Mouse (Mus musculus) skeletal muscle tissue, adult 2 months (tissue): Measurements from ENCODE around the gene B430218F22Rik.
"Not testable (repeated sequence)": the region's sequence is repeated elsewhere in the genome, so short reads cannot be mapped to it uniquely, and the experiment has no call there.

ENCODE experiments used
- DNase-seq: peaks from one replicate; pipeline ENCODE4 v3.0.0-alpha.2; 2012; ENCODE audit warnings: low read depth, low spot score

B430218F22Rik gene

GRCm38 (mm10) chr13:118386511-118387447 lies at the start of gene B430218F22Rik, which contains the start of gene Mrps30:
B430218F22Rik (plus strand) TSS chr13:118386630.
Mrps30 (minus strand) TSS chr13:118387252.
- peak; percentile 95 for DNase-seq

GRCm38 (mm10) chr13:118350257-118350656 lies 36.2 kb upstream of the B430218F22Rik start:
- DNase-seq: peak; percentile 1

GRCm38 (mm10) chr13:118350870-118351269 lies 35.6 kb upstream of the B430218F22Rik start:
- DNase-seq: no peak

GRCm38 (mm10) chr13:118363342-118363741 lies 23.1 kb upstream of the B430218F22Rik start:
- no peak for DNase-seq

- no peak for DNase-seq
Measured at GRCm38 (mm10) chr13:118365774-118366173, 20.7 kb upstream of the B430218F22Rik start.

- DNase-seq: no peak
Measured at GRCm38 (mm10) chr13:118372871-118373270, 13.6 kb upstream of the B430218F22Rik start.

- DNase-seq: peak; percentile 4
Measured at GRCm38 (mm10) chr13:118379155-118379554, 7.3 kb upstream of the B430218F22Rik start.

- no peak for DNase-seq
Measured at GRCm38 (mm10) chr13:118380381-118380780, 6.0 kb upstream of the B430218F22Rik start.

- DNase-seq: not testable (repeated sequence)
Measured at GRCm38 (mm10) chr13:118387448-118387801, 995 bp downstream of the B430218F22Rik start.

GRCm38 (mm10) chr13:118395803-118396202 lies 9.4 kb downstream of the B430218F22Rik start:
- DNase-seq: no peak

- DNase-seq: no peak
Measured at GRCm38 (mm10) chr13:118400340-118400739, 13.9 kb downstream of the B430218F22Rik start.

GRCm38 (mm10) chr13:118403544-118403943 lies 17.1 kb downstream of the B430218F22Rik start:
- DNase-seq: peak; percentile 8

GRCm38 (mm10) chr13:118411297-118411992 lies 25.0 kb downstream of the B430218F22Rik start:
- no peak for DNase-seq

- no peak for DNase-seq
Measured at GRCm38 (mm10) chr13:118418163-118418562, 31.7 kb downstream of the B430218F22Rik start.

- DNase-seq: no peak
Measured at GRCm38 (mm10) chr13:118420408-118420807, 34.0 kb downstream of the B430218F22Rik start.

- no peak for DNase-seq
Measured at GRCm38 (mm10) chr13:118420847-118421246, 34.4 kb downstream of the B430218F22Rik start.
